In the genomic region with DNA sequence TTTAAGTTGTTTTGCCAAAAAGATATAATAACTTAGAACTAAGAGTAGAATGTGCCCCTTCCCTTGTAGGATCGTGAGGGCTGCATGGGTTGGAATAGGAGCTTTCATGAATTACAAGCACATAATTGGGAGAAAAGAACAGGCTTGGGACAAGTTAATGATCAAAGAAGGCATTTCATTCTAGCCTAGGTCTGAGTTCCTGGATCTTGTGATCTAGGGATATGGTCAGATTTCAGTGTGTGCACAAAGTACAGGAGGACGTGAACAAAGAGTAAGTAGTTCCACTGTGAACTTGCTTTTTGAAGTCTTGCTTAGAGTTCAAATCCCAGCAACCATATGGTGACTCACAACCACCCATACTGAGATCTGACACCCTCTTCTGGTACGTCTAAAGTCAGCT, we compare ENCODE assay signal across 21 mouse cellular contexts. TPM values are rescaled to one million over a fixed set of nuclear protein-coding genes. Genes with fewer than 3 reads are reported as not detected.
A peak's percentile ranks its signal among the peaks of the same experiment; 100 is the strongest.
DNase-seq lines count a peak whose midpoint lies in the region; ATAC-seq and TF ChIP-seq lines count a peak whose summit lies in the region.
"Had no signal": no experiment of that assay in that cellular context is flagged by ENCODE, and none has a peak within 500 bp of the region (broad histone marks: within the 10 kb centered on the region; RNA-seq: fewer than 3 reads in every experiment).

No protein-coding gene starts in this region.

- no peak overlapping the region for H3K9ac ChIP-seq in kidney, embryonic 16.5 days (replicated peaks; ENCODE audit: low read length)

- no peaks in the 10 kb centered on the region for H3K9me3 ChIP-seq in kidney, embryonic 16.5 days (ENCODE audit: low read length)
- H3K9me3 ChIP-seq: G1E had no signal

- no peaks in the 10 kb centered on the region; the same call in 1 of the 2 replicates for H3K4me1 ChIP-seq in kidney, adult 2 months (ENCODE audit: control insufficient read depth, insufficient read depth, low read length)
- no peaks in the 10 kb centered on the region for H3K4me1 ChIP-seq in kidney, embryonic 16.5 days (ENCODE audit: insufficient read depth, low read length)

- TF ChIP-seq CTCF in kidney, adult 2 months (conservative IDR thresholded peaks at IDR 0.05; ENCODE audit: insufficient read depth, insufficient read length, low read depth, low read length) = no peak

- H3K27me3 ChIP-seq in kidney, adult 2 months (replicated peaks; ENCODE audit: control insufficient read depth, insufficient read depth, low read length) = no peaks in the 10 kb centered on the region
- no peaks in the 10 kb centered on the region for H3K27me3 ChIP-seq in kidney, embryonic 16.5 days (ENCODE audit: insufficient read depth, low read length)
- H3K27me3 ChIP-seq: CH12.LX, Patski had no signal

- no peak overlapping the region for H3K4me3 ChIP-seq in kidney, adult 2 months (ENCODE audit: insufficient read depth, low read depth, low read length)
- H3K4me3 ChIP-seq in kidney, embryonic 16.5 days (ENCODE audit: low read length) = no peak overlapping the region

- no peak for ATAC-seq in kidney, embryonic 16.5 days (ENCODE audit: low FRiP score, low TSS enrichment)
- ATAC-seq: activated CD4-positive, CD25-positive, alpha-beta regulatory T cell, adult 4 months; CD4-positive, CD25-positive, alpha-beta regulatory T cell, adult 4 months; Patski had no signal

- TF ChIP-seq POLR2A in kidney, adult 2 months (IDR thresholded peaks at IDR 0.05; ENCODE audit: low read depth, low read length) = no peak

- no peaks in the 10 kb centered on the region for H3K36me3 ChIP-seq in kidney, adult 2 months (ENCODE audit: control insufficient read depth, insufficient read depth, low read length)
- peaks cover 2% of the 10 kb centered on the region; the same call in 1 of the 2 replicates for H3K36me3 ChIP-seq in kidney, embryonic 16.5 days (ENCODE audit: insufficient read depth, low read length)
- H3K36me3 ChIP-seq: G1E had no signal

- DNase-seq in kidney, adult 2 months = peak; percentile 71
- DNase-seq in kidney, adult 18-20 months = no peak
- peak; percentile 58 for DNase-seq in kidney, adult 9 months
- DNase-seq: adrenal gland, adult 2 months; adrenal gland, adult 8-10 months; adrenal gland, postnatal 10 days; adrenal gland, postnatal 14 days; adrenal gland, postnatal 25 days; adrenal gland, postnatal 36 days; B cell, adult 2 months; cerebellum, adult 11 months; cerebellum, adult 11-12 months; cerebellum, adult 18-20 months had no signal

- H3K4me2 ChIP-seq in kidney, embryonic 16.5 days (replicated peaks; ENCODE audit: low read depth, low read length) = no peak overlapping the region

- no peak overlapping the region for H3K27ac ChIP-seq in kidney, adult 2 months (ENCODE audit: insufficient read depth, low read depth, low read length)
- H3K27ac ChIP-seq in kidney, embryonic 16.5 days (ENCODE audit: low read length) = no peak overlapping the region

- 64% methylated on average over 3 of the region's 3 CpGs for WGBS in kidney, adult 2 months
- WGBS in kidney, embryonic 16.5 days = 75% methylated on average over 3 of the region's 3 CpGs

RNA-seq across cellular contexts. Expression of gene Tcp11l1, which starts 34.6 kb away (rescaled TPM):
- polyA plus RNA-seq in kidney, adult 2 months (2012; rRNA removed) = 7.0 and 8.6 TPM in 2 replicates
- polyA plus RNA-seq in kidney, embryonic 16.5 days (2015; fragmentation: Nextera tagmentation; extraction: Ambion mirVana) = 31.4 and 36.8 TPM in 2 replicates

RNA-seq across cellular contexts. Expression of gene Pin1rt1, which starts 38.9 kb away (rescaled TPM):
- not detected in 2 replicates for polyA plus RNA-seq in kidney, adult 2 months (2012; rRNA removed)
- 0.19 TPM in 1 of 2 replicates, not detected in the other for polyA plus RNA-seq in kidney, embryonic 16.5 days (2015; fragmentation: Nextera tagmentation; extraction: Ambion mirVana)
- polyA plus RNA-seq: activated CD4-positive, CD25-positive, alpha-beta regulatory T cell, adult 4 months; adrenal gland, adult 2 months; brain, embryonic 14.5 days; C2C12; CD4-positive, CD25-positive, alpha-beta regulatory T cell, adult 4 months; G1E had no signal
